Mouse (Mus musculus): ENCODE measurements around the gene Nat10. TPM values are rescaled to one million over a fixed set of nuclear protein-coding genes. Genes with fewer than 3 reads are reported as not detected.
A peak's percentile ranks its signal among the peaks of the same experiment; 100 is the strongest.

The Nat10 gene
- polyA plus RNA-seq, 1 experiment = 58.0 TPM

GRCm38 (mm10) chr2:103710849-103711248 lies 50.2 kb downstream of the Nat10 start:
- no peak for DNase-seq (ENCODE audit: low read depth)
- TF ChIP-seq POLR2A (IDR thresholded peaks at IDR 0.05; ENCODE audit: borderline replicate concordance, extremely low read depth, insufficient read depth, insufficient read length, poor library complexity, severe bottlenecking) (no peak), CTCF (IDR thresholded peaks at IDR 0.05; ENCODE audit: borderline replicate concordance, extremely low read depth, insufficient read depth, insufficient read length) (no peak)

- TF ChIP-seq POLR2A (IDR thresholded peaks at IDR 0.05; ENCODE audit: borderline replicate concordance, extremely low read depth, insufficient read depth, insufficient read length, poor library complexity, severe bottlenecking) (no peak), CTCF (IDR thresholded peaks at IDR 0.05; ENCODE audit: borderline replicate concordance, extremely low read depth, insufficient read depth, insufficient read length) (no peak)
- no peak for DNase-seq (ENCODE audit: low read depth)
These were observed 53.9 kb downstream of the Nat10 start for GRCm38 (mm10) chr2:103707056-103707776.

DNA sequence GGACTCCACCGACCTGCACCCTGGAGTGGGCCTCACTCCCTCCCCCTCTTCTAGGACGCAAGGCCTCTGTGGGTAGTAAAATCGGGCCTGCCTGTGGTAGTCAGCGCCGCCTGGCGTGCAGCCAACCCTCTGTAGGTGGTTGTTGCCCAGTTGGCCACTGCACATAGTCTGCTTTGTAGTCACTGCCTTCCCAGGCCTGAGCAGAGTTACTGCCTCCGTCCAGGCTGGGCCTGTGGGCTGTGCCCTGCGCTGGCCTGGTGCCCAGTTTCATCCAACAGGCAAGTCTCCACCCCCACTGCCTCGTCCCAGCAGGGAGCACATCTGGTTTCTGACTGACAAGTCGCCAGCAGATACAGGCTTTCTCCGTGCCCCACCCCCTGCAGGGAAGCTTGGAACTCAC lies 54.8 kb downstream of the Nat10 start:
- peak; percentile 76 for DNase-seq (ENCODE audit: low read depth)
- no peak for TF ChIP-seq CTCF (IDR thresholded peaks at IDR 0.05; ENCODE audit: borderline replicate concordance, extremely low read depth, insufficient read depth, insufficient read length)
- TF ChIP-seq POLR2A (IDR thresholded peaks at IDR 0.05; ENCODE audit: borderline replicate concordance, extremely low read depth, insufficient read depth, insufficient read length, poor library complexity, severe bottlenecking) = no peak

GRCm38 (mm10) chr2:103705826-103706225 lies 55.2 kb downstream of the Nat10 start:
- TF ChIP-seq POLR2A (IDR thresholded peaks at IDR 0.05; ENCODE audit: borderline replicate concordance, extremely low read depth, insufficient read depth, insufficient read length, poor library complexity, severe bottlenecking) (no peak), CTCF (IDR thresholded peaks at IDR 0.05; ENCODE audit: borderline replicate concordance, extremely low read depth, insufficient read depth, insufficient read length) (no peak)
- DNase-seq (ENCODE audit: low read depth) = no peak

DNA sequence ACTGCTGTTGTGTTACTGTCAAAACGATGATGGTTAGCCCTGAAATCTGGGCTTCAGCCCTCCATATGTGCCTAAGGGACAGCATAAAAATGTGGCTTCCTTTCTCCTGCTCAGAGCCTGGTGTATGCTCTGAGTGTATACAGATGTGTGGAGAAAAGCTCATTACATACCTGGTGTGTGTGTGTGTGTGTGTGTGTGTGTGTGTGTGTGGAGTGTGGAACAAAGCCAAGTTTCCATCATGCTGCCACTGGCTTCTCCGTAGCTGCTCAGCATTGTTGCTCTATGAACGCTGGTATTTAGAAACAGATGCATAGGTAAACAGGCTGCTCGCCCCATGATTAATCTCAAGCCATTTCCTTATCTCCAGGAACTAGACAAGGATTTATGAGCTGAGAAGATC lies 57.2 kb downstream of the Nat10 start:
- peak; percentile 28 for DNase-seq (ENCODE audit: low read depth)
- TF ChIP-seq POLR2A (IDR thresholded peaks at IDR 0.05; ENCODE audit: borderline replicate concordance, extremely low read depth, insufficient read depth, insufficient read length, poor library complexity, severe bottlenecking) (no peak), CTCF (IDR thresholded peaks at IDR 0.05; ENCODE audit: borderline replicate concordance, extremely low read depth, insufficient read depth, insufficient read length) (no peak)

- TF ChIP-seq POLR2A (IDR thresholded peaks at IDR 0.05; ENCODE audit: borderline replicate concordance, extremely low read depth, insufficient read depth, insufficient read length, poor library complexity, severe bottlenecking) = no peak
- TF ChIP-seq CTCF (IDR thresholded peaks at IDR 0.05; ENCODE audit: borderline replicate concordance, extremely low read depth, insufficient read depth, insufficient read length) = no peak
- DNase-seq (ENCODE audit: low read depth) = no peak
These were observed 57.7 kb downstream of the Nat10 start for GRCm38 (mm10) chr2:103703336-103703735.

DNA sequence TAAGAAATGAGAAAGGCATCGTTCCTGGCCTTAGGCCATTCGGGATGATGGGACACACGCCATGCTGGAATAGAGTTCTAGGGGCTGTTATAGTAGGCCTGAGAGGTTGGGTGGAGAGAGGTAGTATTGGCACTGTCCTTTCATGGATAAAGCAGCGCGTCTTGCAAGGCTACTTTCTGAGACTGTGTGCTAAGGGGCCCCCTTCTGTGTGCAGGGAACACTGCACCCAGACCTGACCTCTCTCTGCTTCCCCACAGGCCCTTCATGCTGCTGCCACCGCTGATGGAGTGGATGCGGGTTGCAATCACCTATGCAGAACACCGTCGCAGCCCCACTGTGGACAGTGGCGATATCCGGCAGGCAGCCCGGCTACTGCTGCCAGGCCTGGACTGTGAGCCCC lies 60.6 kb downstream of the Nat10 start:
- peak; percentile 46 for DNase-seq (ENCODE audit: low read depth)
- TF ChIP-seq CTCF (IDR thresholded peaks at IDR 0.05; ENCODE audit: borderline replicate concordance, extremely low read depth, insufficient read depth, insufficient read length) (peak; percentile 41; the same call in 1 of the 2 replicates), POLR2A (IDR thresholded peaks at IDR 0.05; ENCODE audit: borderline replicate concordance, extremely low read depth, insufficient read depth, insufficient read length, poor library complexity, severe bottlenecking) (no peak)

DNA sequence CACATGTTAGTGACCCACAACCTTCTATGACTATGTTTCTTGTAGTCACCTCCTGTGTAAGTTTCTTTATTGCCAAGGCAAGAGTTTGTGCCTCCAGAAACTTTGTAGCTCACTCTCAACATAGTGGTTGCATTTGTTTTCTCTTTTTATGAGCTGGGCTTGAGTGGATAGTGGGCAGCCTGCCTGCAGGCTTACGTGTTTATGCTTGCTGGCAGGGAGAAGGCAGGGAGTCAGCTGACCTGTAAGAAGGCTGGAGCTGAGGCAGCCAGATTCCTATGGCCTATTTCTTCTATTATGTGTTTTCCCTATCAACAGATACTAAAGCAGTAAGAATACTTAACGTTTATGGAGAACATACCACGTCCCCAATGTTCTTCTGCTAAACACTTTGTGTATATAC lies 64.9 kb downstream of the Nat10 start:
- peak; percentile 45 for DNase-seq (ENCODE audit: low read depth)
- TF ChIP-seq CTCF (IDR thresholded peaks at IDR 0.05; ENCODE audit: borderline replicate concordance, extremely low read depth, insufficient read depth, insufficient read length) (no peak), POLR2A (IDR thresholded peaks at IDR 0.05; ENCODE audit: borderline replicate concordance, extremely low read depth, insufficient read depth, insufficient read length, poor library complexity, severe bottlenecking) (no peak)

DNA sequence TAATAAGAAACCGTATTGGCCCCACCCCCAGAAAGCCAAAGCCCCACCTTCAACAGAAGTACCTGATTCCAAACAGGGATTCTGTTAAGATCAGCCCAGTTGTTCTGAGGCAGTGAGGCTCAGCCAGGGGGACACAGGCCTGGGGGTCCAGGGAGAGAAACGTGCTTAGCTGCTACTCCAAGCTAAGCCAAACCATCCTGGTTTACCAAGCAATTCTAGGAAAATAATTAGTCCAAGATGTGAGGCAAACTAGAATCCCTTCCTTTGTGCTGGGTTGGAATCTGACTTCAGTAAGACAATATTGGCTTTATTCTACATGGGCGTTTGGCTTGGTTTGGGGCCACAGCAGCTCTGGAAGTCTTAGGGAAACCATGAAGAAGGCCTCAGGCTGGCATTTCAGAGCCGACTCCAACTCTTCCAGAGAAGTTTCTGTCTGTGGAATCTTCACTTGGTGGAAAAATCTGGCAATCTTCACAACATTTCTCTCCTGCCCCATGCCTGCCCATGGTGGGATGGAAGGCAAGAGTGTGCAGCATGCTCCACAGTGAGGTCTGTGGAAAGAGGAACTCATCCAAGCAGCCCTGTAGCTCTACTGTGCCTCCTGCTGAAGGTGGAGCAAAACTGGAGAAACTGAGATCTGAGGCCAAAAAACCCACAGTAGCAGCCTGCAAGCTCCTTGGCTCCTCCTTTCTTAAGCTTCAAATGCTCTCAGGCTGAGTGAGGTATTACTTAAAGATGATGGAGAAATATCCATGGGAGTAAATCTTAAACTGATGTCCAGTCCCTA lies 66.1 kb downstream of the Nat10 start:
- no peak for DNase-seq (ENCODE audit: low read depth)
- TF ChIP-seq POLR2A (IDR thresholded peaks at IDR 0.05; ENCODE audit: borderline replicate concordance, extremely low read depth, insufficient read depth, insufficient read length, poor library complexity, severe bottlenecking) (no peak), CTCF (IDR thresholded peaks at IDR 0.05; ENCODE audit: borderline replicate concordance, extremely low read depth, insufficient read depth, insufficient read length) (no peak)

DNA sequence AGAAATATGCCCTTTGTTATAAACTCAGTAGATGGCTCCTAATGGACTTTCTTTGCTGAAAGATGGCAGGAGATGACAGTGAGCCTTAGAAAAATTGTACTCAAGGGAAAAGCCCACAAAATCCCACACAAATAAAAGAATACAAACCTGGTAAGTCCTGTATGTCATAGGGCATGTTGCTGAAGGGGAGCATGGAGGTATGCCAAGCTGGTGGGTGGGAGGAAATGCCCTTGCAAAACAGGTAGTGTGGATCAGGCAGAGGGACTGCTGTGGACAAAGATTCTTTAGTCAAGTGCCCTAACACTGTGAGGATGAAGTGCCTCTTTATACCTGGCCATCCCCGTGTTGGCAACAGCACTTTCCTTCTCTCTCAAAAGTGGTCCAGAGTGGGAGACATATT lies 68.3 kb downstream of the Nat10 start:
- no peak for DNase-seq (ENCODE audit: low read depth)
- TF ChIP-seq POLR2A (IDR thresholded peaks at IDR 0.05; ENCODE audit: borderline replicate concordance, extremely low read depth, insufficient read depth, insufficient read length, poor library complexity, severe bottlenecking) (no peak), CTCF (IDR thresholded peaks at IDR 0.05; ENCODE audit: borderline replicate concordance, extremely low read depth, insufficient read depth, insufficient read length) (no peak)

DNA sequence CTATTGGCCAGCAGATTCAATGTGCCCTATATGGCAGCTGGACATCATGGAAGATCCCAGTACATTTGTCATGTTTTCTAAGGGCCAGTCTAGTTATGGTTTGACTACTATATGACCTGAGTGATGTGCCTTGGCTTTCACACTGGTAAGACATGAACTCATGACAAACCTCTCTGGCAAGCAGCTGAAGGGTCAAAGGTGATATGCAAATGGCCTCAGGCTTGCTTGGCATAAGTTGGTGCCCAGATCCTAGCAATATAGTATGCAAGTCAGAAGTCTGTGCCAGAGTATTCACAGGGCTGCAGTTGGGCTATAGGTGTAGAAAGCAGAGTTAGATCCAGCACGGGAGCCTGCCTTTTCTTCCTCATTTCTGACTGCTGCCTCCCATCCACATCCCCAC lies 69.8 kb downstream of the Nat10 start:
- TF ChIP-seq POLR2A (IDR thresholded peaks at IDR 0.05; ENCODE audit: borderline replicate concordance, extremely low read depth, insufficient read depth, insufficient read length, poor library complexity, severe bottlenecking) (no peak), CTCF (IDR thresholded peaks at IDR 0.05; ENCODE audit: borderline replicate concordance, extremely low read depth, insufficient read depth, insufficient read length) (no peak)
- DNase-seq (ENCODE audit: low read depth) = no peak
